Mouse (Mus musculus): ENCODE measurements at regions not wholly inside any gene's neighbourhood (a gene's known extent, or its start where the extent isn't known, plus 50 kb on each side); places are given as distances from the start of the nearest gene placed in this dataset.

DNA sequence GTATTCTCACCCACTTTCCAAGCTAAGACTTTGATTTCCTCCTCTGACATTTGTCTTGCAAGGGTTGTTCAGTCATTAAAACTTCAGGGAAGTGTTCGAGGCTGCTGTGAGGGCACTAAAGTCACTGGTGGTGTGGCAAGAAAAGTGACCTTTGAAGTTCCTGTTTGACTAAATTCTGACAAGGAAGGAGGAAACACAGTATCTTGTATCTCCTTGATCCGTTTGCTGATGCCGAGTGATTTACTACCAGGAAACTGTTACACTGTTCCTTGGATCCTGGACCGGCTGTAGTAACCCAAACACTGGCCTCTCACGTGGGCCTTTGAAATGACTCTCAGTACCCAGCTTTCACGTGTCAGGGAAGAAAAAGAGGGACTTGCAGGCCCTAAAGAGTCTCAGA, 53.5 kb upstream of the Ralgapa2 start:
- no peaks in the 10 kb centered on the region for H3K36me3 ChIP-seq (ENCODE audit: control insufficient read depth, insufficient read depth, low read length)
- H3K4me1 ChIP-seq (ENCODE audit: control insufficient read depth, insufficient read depth, low read length), result peaks cover 5% of the 10 kb centered on the region; the same call in 1 of the 2 replicates
- H3K27me3 ChIP-seq (replicated peaks; ENCODE audit: control insufficient read depth, insufficient read depth, low read length), result no peaks in the 10 kb centered on the region
- H3K9me3 ChIP-seq (ENCODE audit: control insufficient read depth, low read length), result no peaks in the 10 kb centered on the region
- no peak overlapping the region for H3K9ac ChIP-seq (ENCODE audit: low read depth, low read length)
- 26% methylated on average over 6 of the region's 6 CpGs for WGBS
- peak overlapping the region; percentile 66 for H3K27ac ChIP-seq (ENCODE audit: low read length)
- no peak overlapping the region for H3K4me3 ChIP-seq (ENCODE audit: low read length)
- no peak overlapping the region for H3K4me2 ChIP-seq (ENCODE audit: low read depth, low read length)
- peak; percentile 87 for ATAC-seq

- no peak overlapping the region for H3K27ac ChIP-seq (ENCODE audit: low read length)
- ATAC-seq, result no peak
These were observed 56.2 kb upstream of the Ralgapa2 start for GRCm38 (mm10) chr2:146568171-146568842.

GRCm38 (mm10) chr2:146571036-146571435, 58.9 kb upstream of the Ralgapa2 start:
- Histone ChIP-seq H3K4me3 (ENCODE audit: low read length) (no peak overlapping the region), H3K36me3 (ENCODE audit: control insufficient read depth, insufficient read depth, low read length) (no peaks in the 10 kb centered on the region), H3K27ac (ENCODE audit: low read length) (no peak overlapping the region), H3K27me3 (replicated peaks; ENCODE audit: control insufficient read depth, insufficient read depth, low read length) (no peaks in the 10 kb centered on the region), H3K9me3 (ENCODE audit: control insufficient read depth, low read length) (no peaks in the 10 kb centered on the region), H3K9ac (ENCODE audit: low read depth, low read length) (no peak overlapping the region), H3K4me2 (ENCODE audit: low read depth, low read length) (no peak overlapping the region), H3K4me1 (ENCODE audit: control insufficient read depth, insufficient read depth, low read length) (peaks cover 4% of the 10 kb centered on the region)
- WGBS, result 91% methylated on average over 11 of the region's 11 CpGs
- ATAC-seq, result no peak

More at GRCm38 (mm10) chr2:146568171-146568842, 56.2 kb upstream of the Ralgapa2 start:
- H3K9me3 ChIP-seq (ENCODE audit: control insufficient read depth, low read length), result no peaks in the 10 kb centered on the region
- 55% methylated on average over 11 of the region's 11 CpGs for whole genome bisulfite sequencing
- H3K27me3 ChIP-seq (replicated peaks; ENCODE audit: control insufficient read depth, insufficient read depth, low read length), result no peaks in the 10 kb centered on the region
- no peak overlapping the region for H3K4me3 ChIP-seq (ENCODE audit: low read length)
- H3K4me1 ChIP-seq (ENCODE audit: control insufficient read depth, insufficient read depth, low read length), result no peaks in the 10 kb centered on the region
- no peak overlapping the region for H3K9ac ChIP-seq (ENCODE audit: low read depth, low read length)
- no peaks in the 10 kb centered on the region for H3K36me3 ChIP-seq (ENCODE audit: control insufficient read depth, insufficient read depth, low read length)
- no peak overlapping the region for H3K4me2 ChIP-seq (ENCODE audit: low read depth, low read length)

DNA sequence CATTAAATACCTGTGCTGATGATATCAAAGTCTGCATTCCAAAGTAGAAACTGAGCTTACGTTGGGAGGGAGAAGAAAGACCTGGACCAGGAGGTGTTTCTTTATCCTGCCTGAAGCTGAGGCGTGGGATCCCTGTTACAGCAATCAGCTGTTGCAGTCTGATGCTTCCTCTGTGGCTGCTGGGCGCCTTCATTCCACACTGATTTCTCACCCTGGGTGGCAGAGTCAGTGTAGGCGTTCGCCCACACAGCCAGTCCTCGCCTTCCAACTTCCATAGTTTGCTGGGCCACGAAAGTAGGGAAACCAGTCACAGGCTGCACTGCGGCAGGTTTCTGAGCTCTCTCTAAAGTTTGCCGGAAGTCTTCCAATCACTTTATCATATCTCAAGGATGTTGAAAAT, 59.7 kb upstream of the Ralgapa2 start:
- Histone ChIP-seq H3K9me3 (ENCODE audit: control insufficient read depth, low read length) (no peaks in the 10 kb centered on the region), H3K9ac (ENCODE audit: low read depth, low read length) (no peak overlapping the region), H3K27ac (ENCODE audit: low read length) (no peak overlapping the region), H3K4me2 (ENCODE audit: low read depth, low read length) (no peak overlapping the region), H3K4me3 (ENCODE audit: low read length) (no peak overlapping the region), H3K36me3 (ENCODE audit: control insufficient read depth, insufficient read depth, low read length) (no peaks in the 10 kb centered on the region), H3K4me1 (ENCODE audit: control insufficient read depth, insufficient read depth, low read length) (peaks cover 8% of the 10 kb centered on the region), H3K27me3 (replicated peaks; ENCODE audit: control insufficient read depth, insufficient read depth, low read length) (no peaks in the 10 kb centered on the region)
- no peak for ATAC-seq
- 90% methylated on average over 9 of the region's 9 CpGs for WGBS

DNA sequence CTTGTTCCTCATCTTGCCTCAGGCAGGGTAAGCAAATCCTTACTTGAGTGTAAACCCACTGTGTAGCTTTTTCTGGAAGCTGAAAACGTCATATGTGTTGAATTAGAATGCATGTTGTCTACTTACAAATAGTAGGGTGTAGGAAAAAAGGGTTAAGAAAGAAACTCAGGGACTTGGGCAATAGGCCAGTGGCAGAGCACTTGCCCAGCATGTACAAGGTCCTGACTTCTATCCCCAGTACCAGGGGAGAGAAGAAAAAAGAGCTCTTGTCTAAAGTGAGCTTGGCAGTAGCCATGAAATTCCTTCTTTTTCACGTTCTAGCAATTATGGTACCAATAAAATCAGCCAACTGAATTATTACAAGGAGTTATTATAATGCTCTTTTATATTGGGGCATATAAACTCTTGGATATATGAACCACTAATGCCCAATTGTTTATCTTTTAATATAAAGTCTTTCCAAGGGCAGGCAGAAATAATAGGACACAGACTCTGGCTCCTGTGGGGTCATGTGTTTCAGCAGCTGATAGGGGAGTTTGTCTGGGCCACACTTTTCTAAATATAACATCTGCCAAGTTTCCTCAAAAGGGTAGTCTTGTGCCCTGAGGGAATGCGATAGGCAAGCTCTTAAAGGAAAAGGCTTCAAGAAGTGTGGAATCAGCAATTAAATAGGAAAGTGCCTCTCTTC, 63.6 kb upstream of the Ralgapa2 start:
- 0 out of 2 replicates have a peak overlapping the region, but pooled peaks have one; percentile 25 for H3K4me2 ChIP-seq (ENCODE audit: low read depth, low read length)
- H3K9me3 ChIP-seq (ENCODE audit: control insufficient read depth, low read length), result no peaks in the 10 kb centered on the region
- H3K4me1 ChIP-seq (ENCODE audit: control insufficient read depth, insufficient read depth, low read length), result peaks cover 11% of the 10 kb centered on the region
- no peaks in the 10 kb centered on the region for H3K27me3 ChIP-seq (replicated peaks; ENCODE audit: control insufficient read depth, insufficient read depth, low read length)
- peak overlapping the region; percentile 85 for H3K27ac ChIP-seq (ENCODE audit: low read length)
- peak; percentile 6 for ATAC-seq
- no peak overlapping the region for H3K9ac ChIP-seq (ENCODE audit: low read depth, low read length)
- no peaks in the 10 kb centered on the region for H3K36me3 ChIP-seq (ENCODE audit: control insufficient read depth, insufficient read depth, low read length)
- H3K4me3 ChIP-seq (ENCODE audit: low read length), result no peak overlapping the region
- 39% methylated on average over 3 of the region's 3 CpGs for WGBS

GRCm38 (mm10) chr2:146576298-146576905, 64.3 kb upstream of the Ralgapa2 start:
- Histone ChIP-seq H3K36me3 (ENCODE audit: control insufficient read depth, insufficient read depth, low read length) (no peaks in the 10 kb centered on the region), H3K4me2 (ENCODE audit: low read depth, low read length) (peak overlapping the region; percentile 25; the same call in 1 of the 2 replicates), H3K9me3 (ENCODE audit: control insufficient read depth, low read length) (no peaks in the 10 kb centered on the region), H3K4me3 (ENCODE audit: low read length) (no peak overlapping the region), H3K27me3 (replicated peaks; ENCODE audit: control insufficient read depth, insufficient read depth, low read length) (no peaks in the 10 kb centered on the region), H3K4me1 (ENCODE audit: control insufficient read depth, insufficient read depth, low read length) (peaks cover 11% of the 10 kb centered on the region), H3K27ac (ENCODE audit: low read length) (peak overlapping the region; percentile 85), H3K9ac (ENCODE audit: low read depth, low read length) (no peak overlapping the region)
- WGBS, result 31% methylated on average over 4 of the region's 4 CpGs
- peak; percentile 88 for ATAC-seq

GRCm38 (mm10) chr2:146577096-146577495, 65.0 kb upstream of the Ralgapa2 start:
- Histone ChIP-seq H3K36me3 (ENCODE audit: control insufficient read depth, insufficient read depth, low read length) (no peaks in the 10 kb centered on the region), H3K9me3 (ENCODE audit: control insufficient read depth, low read length) (no peaks in the 10 kb centered on the region), H3K27ac (ENCODE audit: low read length) (peak overlapping the region; percentile 85), H3K4me3 (ENCODE audit: low read length) (no peak overlapping the region), H3K4me2 (ENCODE audit: low read depth, low read length) (no peak overlapping the region), H3K4me1 (ENCODE audit: control insufficient read depth, insufficient read depth, low read length) (peaks cover 11% of the 10 kb centered on the region), H3K27me3 (replicated peaks; ENCODE audit: control insufficient read depth, insufficient read depth, low read length) (no peaks in the 10 kb centered on the region), H3K9ac (ENCODE audit: low read depth, low read length) (no peak overlapping the region)
- 47% methylated on average over 3 of the region's 3 CpGs for WGBS
- ATAC-seq, result peak; percentile 83

DNA sequence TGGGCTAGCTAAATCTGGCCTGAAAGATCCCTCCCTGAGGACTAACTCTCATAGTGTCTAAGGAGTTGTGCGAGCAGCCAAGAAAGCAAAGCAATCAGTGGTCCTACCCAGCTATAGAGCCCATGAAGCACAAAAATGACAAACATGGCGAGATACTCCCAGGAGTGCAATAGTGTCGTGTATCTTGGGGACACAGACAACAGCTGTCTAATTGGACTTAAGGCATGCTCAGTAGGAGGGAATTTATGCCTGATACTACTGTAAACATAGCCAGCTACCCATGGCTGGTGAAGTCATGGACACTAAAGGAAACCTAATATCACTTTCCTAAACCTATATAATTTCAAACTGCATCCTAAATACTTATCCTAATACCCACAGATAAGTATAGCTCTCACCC, 69.1 kb upstream of the Ralgapa2 start:
- peaks cover 7% of the 10 kb centered on the region for H3K4me1 ChIP-seq (ENCODE audit: control insufficient read depth, insufficient read depth, low read length)
- ATAC-seq, result no peak
- H3K4me3 ChIP-seq (ENCODE audit: low read length), result no peak overlapping the region
- no peak overlapping the region for H3K9ac ChIP-seq (ENCODE audit: low read depth, low read length)
- H3K4me2 ChIP-seq (ENCODE audit: low read depth, low read length), result no peak overlapping the region
- no peaks in the 10 kb centered on the region for H3K9me3 ChIP-seq (ENCODE audit: control insufficient read depth, low read length)
- no peaks in the 10 kb centered on the region for H3K27me3 ChIP-seq (replicated peaks; ENCODE audit: control insufficient read depth, insufficient read depth, low read length)
- WGBS, result 84% methylated on average over 3 of the region's 3 CpGs
- H3K27ac ChIP-seq (ENCODE audit: low read length), result no peak overlapping the region
- no peaks in the 10 kb centered on the region for H3K36me3 ChIP-seq (ENCODE audit: control insufficient read depth, insufficient read depth, low read length)

DNA sequence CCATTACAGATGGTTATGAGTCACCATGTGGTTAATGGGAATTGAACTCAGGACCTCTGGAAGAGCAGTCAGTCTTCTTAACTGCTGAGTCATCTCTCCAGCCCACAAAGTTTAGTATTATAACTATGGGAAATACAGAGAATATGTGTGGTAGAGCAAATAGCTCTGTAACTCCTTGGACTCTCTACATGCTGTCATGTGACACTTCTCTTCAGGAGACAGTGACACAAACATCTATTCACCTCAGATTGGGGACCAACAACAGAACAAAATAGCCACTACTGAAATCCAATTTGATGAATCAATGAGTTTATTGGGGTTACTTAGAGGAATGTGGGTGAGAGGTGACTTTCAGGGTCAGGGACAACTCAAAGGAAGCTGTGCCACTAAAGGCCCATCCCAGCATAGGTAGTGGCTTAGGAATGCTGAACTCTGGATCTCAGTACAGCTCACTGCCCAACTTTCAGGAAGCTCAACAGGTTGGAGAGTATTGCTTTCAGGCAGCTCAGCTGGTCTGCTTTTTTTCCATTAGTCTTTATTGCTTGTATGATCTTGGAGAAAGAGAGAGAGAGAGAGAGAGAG, 71.8 kb upstream of the Ralgapa2 start:
- Histone ChIP-seq H3K27me3 (replicated peaks; ENCODE audit: control insufficient read depth, insufficient read depth, low read length) (no peaks in the 10 kb centered on the region), H3K4me3 (ENCODE audit: low read length) (no peak overlapping the region), H3K27ac (ENCODE audit: low read length) (no peak overlapping the region), H3K9me3 (ENCODE audit: control insufficient read depth, low read length) (no peaks in the 10 kb centered on the region), H3K9ac (ENCODE audit: low read depth, low read length) (no peak overlapping the region), H3K4me1 (ENCODE audit: control insufficient read depth, insufficient read depth, low read length) (no peaks in the 10 kb centered on the region), H3K36me3 (ENCODE audit: control insufficient read depth, insufficient read depth, low read length) (no peaks in the 10 kb centered on the region), H3K4me2 (ENCODE audit: low read depth, low read length) (no peak overlapping the region)
- peak; percentile 46; the same call in 1 of the 2 replicates for ATAC-seq
